Mouse (Mus musculus) spleen, adult 2 months (tissue): ENCODE measurements around the gene Pigp.

Source experiments
- CTCF ChIP-seq: fragments of 200-500 bp; IDR thresholded peaks from 2 replicates; pipeline ENCODE4 v1.5.1; 2011; ENCODE audit warnings: mild to moderate bottlenecking, inconsistent platforms; ENCODE audit not compliant: insufficient read depth, insufficient read length, insufficient replicate concordance; ENCODE audit errors: extremely low read depth
- POLR2A ChIP-seq: fragments of 200-500 bp; IDR thresholded peaks from 2 replicates; pipeline ENCODE4 v1.6.1; 2011; ENCODE audit warnings: low read depth, low read length, inconsistent platforms

DNA sequence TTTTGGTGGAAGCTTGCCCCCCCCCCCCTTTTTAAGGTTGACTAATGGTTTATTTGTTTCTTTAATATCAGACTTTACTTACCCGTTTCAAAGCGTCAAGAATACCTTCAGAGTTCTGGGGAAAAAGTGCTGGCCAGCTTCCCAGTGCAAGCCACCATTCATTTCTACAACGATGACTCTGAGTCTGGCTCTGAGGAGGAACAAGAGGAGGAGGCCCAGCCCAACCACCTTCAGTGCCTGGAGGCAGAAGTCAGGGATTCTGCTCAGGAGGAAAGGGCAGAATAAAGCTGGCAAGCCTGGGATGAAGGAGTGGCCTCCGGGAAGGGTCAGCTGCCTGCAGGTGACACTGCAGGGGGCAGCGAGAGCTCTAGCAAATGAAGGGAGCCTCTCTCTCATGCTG lies 36.0 kb downstream of the Pigp start:
- no peak for TF ChIP-seq CTCF
- no peak for TF ChIP-seq POLR2A
